Mouse (Mus musculus) MEL (cell line): ENCODE data around the gene Sftpd. TPM values are rescaled to one million over a fixed set of nuclear protein-coding genes. Genes with fewer than 3 reads are reported as not detected.

Source experiments
- DNase-seq: peaks from one replicate; pipeline ENCODE4 v3.0.0; 2011; ENCODE audit warnings: low read depth, low spot score
- H3K27ac ChIP-seq: 2 replicates; pipeline ENCODE4 v1.5.1; 2012; ENCODE audit warnings: low read depth, mild to moderate bottlenecking, control low read depth, low read length, moderate library complexity; ENCODE audit not compliant: control insufficient read depth
- H3K27me3 ChIP-seq, 2 experiments: fragments of 150-350 bp in 1 of 2; sonication (generic) in 1 of 2; 2 replicates each; pipeline ENCODE4 v1.6.1; 2012; ENCODE audit warnings: low read length in 2 of 2, mild to moderate bottlenecking in 2 of 2, improper control_type of control experiment in 1 of 2, moderate library complexity in 1 of 2; ENCODE audit not compliant: insufficient read depth in 2 of 2, control insufficient read depth in 1 of 2
- H3K36me3 ChIP-seq, 2 experiments: 2 replicates each; pipeline ENCODE4 v1.6.1; 2012 to 2014; ENCODE audit warnings: low read length in 2 of 2, improper control_type of control experiment in 1 of 2, inconsistent platforms in 1 of 2, mild to moderate bottlenecking in 1 of 2; ENCODE audit not compliant: insufficient read depth in 2 of 2, control insufficient read depth in 1 of 2
- H3K4me1 ChIP-seq, 2 experiments: fragments of 150-350 bp in 1 of 2; sonication (generic) in 1 of 2; 2 replicates each; pipeline ENCODE4 v1.6.1; 2012; ENCODE audit warnings: low read length in 2 of 2, improper control_type of control experiment in 1 of 2, mild to moderate bottlenecking in 1 of 2; ENCODE audit not compliant: insufficient read depth in 2 of 2, control insufficient read depth in 1 of 2
- H3K4me3 ChIP-seq, 2 experiments: fragments of 150-350 bp in 1 of 2; sonication (generic) in 1 of 2; 2 replicates each; pipeline ENCODE4 v1.5.1; 2012; ENCODE audit warnings: low read depth in 2 of 2, low read length in 2 of 2, mild to moderate bottlenecking in 2 of 2, moderate library complexity in 2 of 2, control low read depth in 1 of 2, improper control_type of control experiment in 1 of 2; ENCODE audit not compliant: control insufficient read depth in 1 of 2, insufficient read depth in 1 of 2
- H3K79me2 ChIP-seq: 2 replicates; pipeline ENCODE4 v1.6.1; 2012; ENCODE audit warnings: mild to moderate bottlenecking, low read length, moderate library complexity; ENCODE audit not compliant: control insufficient read depth, poor library complexity, insufficient read depth
- H3K9ac ChIP-seq: 2 replicates; pipeline ENCODE4 v1.6.1; 2012; ENCODE audit warnings: low read depth, mild to moderate bottlenecking, control low read depth, low read length, moderate library complexity; ENCODE audit not compliant: control insufficient read depth, poor library complexity, severe bottlenecking
- H3K9me3 ChIP-seq: fragments of 150-350 bp; sonication (generic); replicated peaks from 2 replicates; pipeline ENCODE4 v1.6.1; 2012; ENCODE audit warnings: mild to moderate bottlenecking, low read length, improper control_type of control experiment, moderate library complexity; ENCODE audit not compliant: insufficient read depth
- EP300 ChIP-seq, 2 experiments: IDR thresholded peaks; 2 replicates each; pipeline ENCODE4 v1.6.1; 2011; ENCODE audit warnings: improper control_type of control experiment in 2 of 2, low read length in 2 of 2, low read depth in 1 of 2, mild to moderate bottlenecking in 1 of 2
- ETS1 ChIP-seq: IDR thresholded peaks from 2 replicates; pipeline ENCODE4 v1.6.1; 2012; ENCODE audit warnings: low read depth, mild to moderate bottlenecking, inconsistent platforms, low read length, improper control_type of control experiment, moderate library complexity
- GATA1 ChIP-seq: IDR thresholded peaks from 2 replicates; pipeline ENCODE4 v1.6.1; 2011; ENCODE audit warnings: low read depth, low read length, improper control_type of control experiment
- HCFC1 ChIP-seq: IDR thresholded peaks from 2 replicates; pipeline ENCODE4 v1.6.1; 2012; ENCODE audit warnings: low read depth, mild to moderate bottlenecking, inconsistent platforms, low read length, improper control_type of control experiment, moderate library complexity
- KAT2A ChIP-seq: conservative IDR thresholded peaks from 2 replicates; pipeline ENCODE4 v1.6.1; 2012; ENCODE audit warnings: low read depth, low read length, improper control_type of control experiment, inconsistent platforms
- MAFK ChIP-seq: IDR thresholded peaks from 2 replicates; pipeline ENCODE4 v1.6.1; 2011; ENCODE audit warnings: low read depth, mild to moderate bottlenecking, low read length, improper control_type of control experiment, borderline replicate concordance
- MAX ChIP-seq: IDR thresholded peaks from 2 replicates; pipeline ENCODE4 v1.6.1; 2011; ENCODE audit warnings: low read length, improper control_type of control experiment
- MAZ ChIP-seq: IDR thresholded peaks from 2 replicates; pipeline ENCODE4 v1.6.1; 2012; ENCODE audit warnings: low read depth, mild to moderate bottlenecking, inconsistent platforms, low read length, improper control_type of control experiment
- MEF2A ChIP-seq: IDR thresholded peaks from 2 replicates; pipeline ENCODE4 v1.6.1; 2014; ENCODE audit warnings: low read depth, mild to moderate bottlenecking, inconsistent platforms, low read length, improper control_type of control experiment; ENCODE audit not compliant: poor library complexity, insufficient replicate concordance, severe bottlenecking; ENCODE audit errors: extremely low read depth
- MYC ChIP-seq: IDR thresholded peaks from 2 replicates; pipeline ENCODE4 v1.6.1; 2011; ENCODE audit warnings: low read depth, mild to moderate bottlenecking, low read length, improper control_type of control experiment, moderate library complexity
- NELFE ChIP-seq: IDR thresholded peaks from 2 replicates; pipeline ENCODE4 v1.6.1; 2011; ENCODE audit warnings: low read depth, low read length, improper control_type of control experiment
- POLR2A ChIP-seq, 2 experiments: IDR thresholded peaks; 2 replicates each; pipeline ENCODE4 v1.6.1; 2011 to 2012; ENCODE audit warnings: low read length in 2 of 2, mild to moderate bottlenecking in 2 of 2, control low read depth in 1 of 2, improper control_type of control experiment in 1 of 2, low read depth in 1 of 2, moderate library complexity in 1 of 2; ENCODE audit not compliant: control insufficient read depth in 1 of 2, insufficient read depth in 1 of 2, poor library complexity in 1 of 2
- POLR2AphosphoS2 ChIP-seq: IDR thresholded peaks from 2 replicates; pipeline ENCODE4 v1.6.1; 2011; ENCODE audit warnings: low read length, improper control_type of control experiment
- POLR2AphosphoS5 ChIP-seq: IDR thresholded peaks from 2 replicates; pipeline ENCODE4 v1.6.1; 2012; ENCODE audit warnings: low read depth, borderline replicate concordance, mild to moderate bottlenecking, inconsistent platforms, low read length, moderate library complexity, mixed read lengths
- RAD21 ChIP-seq: IDR thresholded peaks from 2 replicates; pipeline ENCODE4 v1.6.1; 2011; ENCODE audit warnings: mild to moderate bottlenecking, low read depth, low read length, improper control_type of control experiment
- RCOR1 ChIP-seq: IDR thresholded peaks from 2 replicates; pipeline ENCODE4 v1.6.1; 2012; ENCODE audit warnings: low read depth, mild to moderate bottlenecking, inconsistent platforms, low read length, improper control_type of control experiment
- SIN3A ChIP-seq: IDR thresholded peaks from 2 replicates; pipeline ENCODE4 v1.6.1; 2012; ENCODE audit warnings: low read length, improper control_type of control experiment, inconsistent platforms
- SMC3 ChIP-seq: IDR thresholded peaks from 2 replicates; pipeline ENCODE4 v1.6.1; 2011; ENCODE audit warnings: low read depth, low read length, improper control_type of control experiment
- TBP ChIP-seq: IDR thresholded peaks from 2 replicates; pipeline ENCODE4 v1.8.0; 2011; ENCODE audit warnings: low read depth, low read length, improper control_type of control experiment
- UBTF ChIP-seq: IDR thresholded peaks from 2 replicates; pipeline ENCODE4 v1.6.1; 2012; ENCODE audit warnings: low read depth, mild to moderate bottlenecking, inconsistent platforms, low read length, improper control_type of control experiment, moderate library complexity, borderline replicate concordance; ENCODE audit not compliant: insufficient read depth
- ZC3H11A ChIP-seq: IDR thresholded peaks from 2 replicates; pipeline ENCODE4 v1.6.1; 2012; ENCODE audit warnings: low read depth, mild to moderate bottlenecking, inconsistent platforms, low read length, improper control_type of control experiment
- ZKSCAN1 ChIP-seq: IDR thresholded peaks from 2 replicates; pipeline ENCODE4 v1.6.1; 2012; ENCODE audit warnings: low read depth, mild to moderate bottlenecking, inconsistent platforms, low read length, improper control_type of control experiment, moderate library complexity
- ZMIZ1 ChIP-seq: IDR thresholded peaks from 2 replicates; pipeline ENCODE4 v1.6.1; 2012; ENCODE audit warnings: low read depth, mild to moderate bottlenecking, inconsistent platforms, low read length, improper control_type of control experiment, moderate library complexity
- ZNF384 ChIP-seq: IDR thresholded peaks from 2 replicates; pipeline ENCODE4 v1.6.1; 2012; ENCODE audit warnings: low read depth, mild to moderate bottlenecking, inconsistent platforms, low read length, improper control_type of control experiment
- polyA plus RNA-seq, 2 experiments: library from polyadenylated mRNA; stranded (reverse) in 1 of 2; unstranded in 1 of 2; fragments of >175 nt in 1 of 2; fragments of >200 nt in 1 of 2; gene quantifications; 2 replicates each; pipeline versions ENCODE4 v1.2.1 to v1.2.4; 2012; ENCODE audit warnings: low replicate concordance in 2 of 2, low read depth in 1 of 2; ENCODE audit not compliant: insufficient read length in 2 of 2, insufficient read depth in 1 of 2, missing spikeins in 1 of 2
- total RNA-seq: library from RNA; depleted of rRNA; stranded (reverse); fragments of 300-350 nt; gene quantifications from 2 replicates; pipeline ENCODE4 v1.2.3, GENCODE M21; 2012

The Sftpd gene
- total and polyA plus RNA-seq, 3 experiments = not detected

GRCm38 (mm10) chr14:41189496-41189895 is 4.5 kb upstream of the Sftpd start:
- Histone ChIP-seq H3K36me3 (no peaks in the 10 kb centered on the region), H3K79me2 (no peaks in the 10 kb centered on the region), H3K27me3 (no peaks in the 10 kb centered on the region), H3K27ac (no peak overlapping the region), H3K9ac (no peak overlapping the region), H3K4me1 (no peaks in the 10 kb centered on the region), H3K4me3 (no peak overlapping the region), H3K9me3 (no peaks in the 10 kb centered on the region)
- DNase-seq = no peak
- TF ChIP-seq ZMIZ1 = no peak
- no peak for TF ChIP-seq MAZ
- TF ChIP-seq MAFK = no peak
- TF ChIP-seq UBTF = no peak
- no peak for TF ChIP-seq MEF2A
- TF ChIP-seq HCFC1 = no peak
- TF ChIP-seq SIN3A = no peak
- no peak for TF ChIP-seq POLR2A (IDR thresholded peaks at IDR 0.05; ENCODE audit: control insufficient read depth in 1 of 2, insufficient read depth in 1 of 2, low read depth in 1 of 2, low read length in 2 of 2, poor library complexity in 1 of 2)
- TF ChIP-seq RCOR1 = no peak

DNA sequence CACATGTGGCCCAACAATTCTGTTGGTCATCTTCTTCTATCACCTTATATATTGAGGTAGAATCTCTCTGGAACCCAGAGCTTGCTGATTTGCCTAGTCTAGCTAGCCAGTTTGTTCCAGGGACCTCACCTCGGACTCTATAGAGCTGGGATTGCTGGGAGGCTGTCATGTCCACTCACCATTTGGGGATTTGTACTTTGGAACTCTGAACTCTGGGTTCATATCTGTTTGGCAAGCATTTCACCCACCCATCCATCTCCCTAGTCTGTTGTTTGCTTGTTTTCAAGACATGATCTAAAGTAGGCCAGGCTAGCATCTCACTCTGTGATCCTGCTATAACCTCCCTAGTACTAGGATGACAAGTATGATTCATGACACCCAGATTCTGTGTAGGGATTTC is 10.1 kb downstream of the Sftpd start:
- Histone ChIP-seq H3K4me1 (no peaks in the 10 kb centered on the region), H3K9ac (no peak overlapping the region), H3K4me3 (no peak overlapping the region), H3K79me2 (no peaks in the 10 kb centered on the region), H3K36me3 (no peaks in the 10 kb centered on the region), H3K27ac (no peak overlapping the region), H3K9me3 (no peaks in the 10 kb centered on the region), H3K27me3 (no peaks in the 10 kb centered on the region)
- TF ChIP-seq ZKSCAN1 (no peak), MYC (no peak), EP300 (IDR thresholded peaks at IDR 0.05; ENCODE audit: low read depth in 1 of 2, low read length in 2 of 2) (no peak), POLR2AphosphoS5 (no peak), GATA1 (no peak)
- DNase-seq = no peak

- Histone ChIP-seq H3K27me3 (no peaks in the 10 kb centered on the region), H3K4me1 (no peaks in the 10 kb centered on the region), H3K9ac (no peak overlapping the region), H3K27ac (no peak overlapping the region), H3K9me3 (no peaks in the 10 kb centered on the region), H3K4me3 (no peak overlapping the region), H3K36me3 (no peaks in the 10 kb centered on the region), H3K79me2 (no peaks in the 10 kb centered on the region)
- no peak for DNase-seq
- TF ChIP-seq POLR2AphosphoS2 = no peak
- no peak for TF ChIP-seq EP300 (IDR thresholded peaks at IDR 0.05; ENCODE audit: low read depth in 1 of 2, low read length in 2 of 2)
- no peak for TF ChIP-seq ZC3H11A
- no peak for TF ChIP-seq MAX
- TF ChIP-seq RAD21 = no peak
- no peak for TF ChIP-seq TBP
- TF ChIP-seq UBTF = no peak
- no peak for TF ChIP-seq NELFE
- TF ChIP-seq ZKSCAN1 = no peak
- no peak for TF ChIP-seq MEF2A
- no peak for TF ChIP-seq ZNF384
- TF ChIP-seq ETS1 = no peak
- TF ChIP-seq SIN3A = no peak
- TF ChIP-seq SMC3 = no peak
- TF ChIP-seq KAT2A = no peak
Measured at GRCm38 (mm10) chr14:41170514-41170913, 14.4 kb downstream of the Sftpd start.
